Mouse (Mus musculus) embryonic fibroblast, embryonic 13.5 days (primary cell): ENCODE measurements around the gene Tbkbp1. TPM values are rescaled to one million over a fixed set of nuclear protein-coding genes. Genes with fewer than 3 reads are reported as not detected.

Experiments used
- H3K27ac ChIP-seq: 2 replicates; pipeline ENCODE4 v1.5.1; 2012; ENCODE audit warnings: low read length, control low read depth, inconsistent platforms; ENCODE audit not compliant: insufficient read depth
- H3K4me1 ChIP-seq: 2 replicates; pipeline ENCODE4 v1.6.1; 2011; ENCODE audit warnings: low read length; ENCODE audit not compliant: control insufficient read depth, insufficient read depth
- H3K4me3 ChIP-seq: 2 replicates; pipeline ENCODE4 v1.5.1; 2011; ENCODE audit warnings: mild to moderate bottlenecking, control low read depth, low read length; ENCODE audit not compliant: insufficient read depth
- CTCF ChIP-seq: IDR thresholded peaks from 2 replicates; pipeline ENCODE4 v1.5.1; 2011; ENCODE audit warnings: mild to moderate bottlenecking, control low read depth, low read length, moderate library complexity, borderline replicate concordance; ENCODE audit not compliant: insufficient read depth
- POLR2A ChIP-seq: IDR thresholded peaks from 2 replicates; pipeline ENCODE4 v1.6.1; 2011; ENCODE audit warnings: low read depth, mild to moderate bottlenecking, control low read depth, low read length, moderate library complexity
- polyA plus RNA-seq: library from polyadenylated mRNA; stranded (reverse); fragments of >200 nt; gene quantifications from 2 replicates; pipeline ENCODE4 v1.2.4, GENCODE M21; 2011; ENCODE audit warnings: low read depth; ENCODE audit not compliant: missing spikeins, insufficient read length

Tbkbp1 gene
- polyA plus RNA-seq, 1 experiment = 12.1 TPM

GRCm38 (mm10) chr11:97114671-97115601 lies 36.4 kb downstream of the Tbkbp1 start, which contains the start of gene Tbx21:
Gene Tbx21 (minus strand): TSS chr11:97115331.
- Histone ChIP-seq H3K4me1 (no peaks in the 10 kb centered on the region; the same call in 1 of the 2 replicates), H3K4me3 (peak within 1 kb of the TSS; percentile 1; the same call in 1 of the 2 replicates), H3K27ac (no peak within 1 kb of the TSS)
- no peak for TF ChIP-seq CTCF
- TF ChIP-seq POLR2A = no peak

DNA sequence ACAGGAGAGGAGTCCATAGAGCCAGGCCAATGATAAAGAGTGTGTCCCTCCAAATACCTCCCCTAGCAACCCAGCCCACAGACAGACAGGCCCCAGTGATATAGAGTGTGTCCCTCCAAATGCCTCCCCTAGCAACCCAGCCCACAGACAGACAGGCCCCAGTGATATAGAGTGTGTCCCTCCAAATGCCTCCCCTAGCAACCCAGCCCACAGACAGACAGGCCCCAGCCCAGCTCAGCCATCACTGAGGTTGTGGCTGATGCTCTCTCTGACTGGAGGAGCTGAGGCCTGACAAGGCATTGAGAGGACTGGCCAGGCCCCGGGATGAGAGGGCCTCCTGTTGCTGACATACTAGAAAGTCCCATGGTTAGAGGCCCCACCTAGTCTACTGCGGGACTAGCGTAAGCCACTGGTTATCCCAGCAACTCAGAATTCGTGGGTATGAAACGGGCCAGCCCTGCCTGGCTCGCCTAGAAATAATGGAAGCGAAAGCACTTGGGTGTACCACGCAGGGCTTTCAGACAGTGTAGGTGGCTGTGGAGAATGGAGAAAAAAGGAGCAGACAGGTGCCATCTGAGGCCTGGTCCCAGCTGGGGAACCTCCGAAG lies 38.7 kb downstream of the Tbkbp1 start:
- no peak for TF ChIP-seq CTCF
- no peak for TF ChIP-seq POLR2A
- Histone ChIP-seq H3K4me3 (no peak overlapping the region), H3K27ac (no peak overlapping the region), H3K4me1 (no peaks in the 10 kb centered on the region; the same call in 1 of the 2 replicates)

DNA sequence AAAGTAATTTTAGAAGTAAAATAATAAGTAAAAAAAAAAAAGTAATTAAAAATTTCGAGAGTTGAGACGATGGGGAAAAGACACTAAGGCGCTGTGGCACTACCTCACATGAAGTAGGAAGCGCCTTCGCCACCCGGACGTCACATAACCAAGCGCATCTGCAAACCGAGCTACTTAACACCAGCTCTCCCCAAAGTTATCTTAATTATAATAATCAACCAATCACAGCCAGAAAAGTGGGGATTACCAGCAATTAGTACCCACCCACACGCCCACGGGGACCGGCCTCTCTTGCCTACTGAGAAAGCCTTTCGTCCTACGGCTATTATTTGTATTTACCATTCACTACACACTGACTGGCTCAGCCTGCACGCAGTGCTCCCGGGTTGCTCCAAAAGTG lies 42.3 kb downstream of the Tbkbp1 start:
- TF ChIP-seq CTCF (no peak), POLR2A (no peak)
- no peak overlapping the region for H3K27ac ChIP-seq
- H3K4me3 ChIP-seq = no peak overlapping the region
- H3K4me1 ChIP-seq = no peaks in the 10 kb centered on the region

DNA sequence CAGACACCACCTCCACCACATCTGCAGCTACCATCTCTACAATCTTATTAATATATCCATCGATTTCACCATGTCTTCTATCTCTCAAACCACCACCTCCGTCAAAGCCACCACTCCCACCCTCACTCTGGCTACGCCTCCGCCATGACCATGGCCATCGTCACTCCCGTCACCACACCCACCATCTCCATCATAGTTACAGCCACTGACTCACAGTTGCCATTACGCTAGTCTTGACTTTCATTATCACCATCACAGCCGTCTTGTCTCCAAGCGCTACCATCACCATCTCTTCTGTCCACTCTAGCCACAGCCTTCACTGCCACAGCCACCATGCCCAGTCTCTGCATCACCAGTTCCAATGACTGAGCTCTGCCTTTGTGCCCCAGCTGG lies 47.2 kb downstream of the Tbkbp1 start:
- H3K27ac ChIP-seq = no peak overlapping the region
- no peaks in the 10 kb centered on the region for H3K4me1 ChIP-seq
- no peak overlapping the region for H3K4me3 ChIP-seq
- TF ChIP-seq CTCF (no peak), POLR2A (no peak)

DNA sequence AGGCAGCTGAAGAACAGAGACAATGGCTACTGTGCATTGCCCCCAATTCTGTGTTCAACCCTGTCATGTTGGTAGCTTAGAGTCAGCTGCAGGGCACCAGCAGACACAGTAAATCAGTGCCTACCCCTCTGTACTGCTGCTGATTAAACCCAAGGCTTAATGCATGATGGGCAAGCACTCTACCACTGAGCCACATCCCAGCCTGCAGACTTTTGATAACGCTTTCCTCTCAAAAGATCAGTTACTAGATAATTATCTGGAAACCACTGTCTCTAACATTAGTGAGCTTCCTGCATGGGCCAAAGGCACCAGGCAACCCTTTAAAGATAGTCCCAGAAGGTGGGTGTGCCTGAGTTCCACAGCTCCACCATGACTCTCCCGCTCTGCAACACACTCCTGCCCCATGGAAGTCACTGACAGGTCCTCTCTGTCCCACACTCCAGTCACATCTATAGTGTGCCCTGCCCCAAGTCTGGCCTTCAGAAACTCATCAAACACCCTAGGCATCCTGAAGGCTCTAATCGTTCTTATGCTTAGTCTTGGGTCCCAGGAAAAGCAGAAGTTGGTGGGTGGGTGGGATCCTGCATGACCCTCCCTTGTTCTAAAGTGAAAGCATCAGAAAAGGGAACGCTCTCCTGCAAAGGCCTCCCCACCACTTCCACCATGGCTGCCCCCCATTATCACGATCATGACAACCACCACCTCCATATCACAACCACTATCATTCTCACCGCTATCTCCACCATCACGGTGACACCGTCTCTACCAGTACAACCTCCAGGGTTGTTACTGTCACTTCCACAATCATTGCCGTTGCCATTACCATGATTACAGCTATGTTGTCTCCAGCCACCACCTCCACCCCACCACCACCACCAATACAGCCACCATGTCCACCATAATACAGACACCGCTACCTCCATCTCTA lies 47.9 kb downstream of the Tbkbp1 start:
- Histone ChIP-seq H3K27ac (no peak overlapping the region), H3K4me1 (no peaks in the 10 kb centered on the region), H3K4me3 (no peak overlapping the region)
- TF ChIP-seq CTCF (no peak), POLR2A (no peak)

- H3K4me3 ChIP-seq = no peak overlapping the region
Measured at GRCm38 (mm10) chr11:97101722-97102121, 49.6 kb downstream of the Tbkbp1 start.

GRCm38 (mm10) chr11:97098791-97099190 lies 52.5 kb downstream of the Tbkbp1 start:
- Histone ChIP-seq H3K4me1 (no peaks in the 10 kb centered on the region), H3K4me3 (no peak overlapping the region), H3K27ac (no peak overlapping the region)
- no peak for TF ChIP-seq POLR2A

More at GRCm38 (mm10) chr11:97101722-97102121, 49.6 kb downstream of the Tbkbp1 start:
- Histone ChIP-seq H3K27ac (no peak overlapping the region), H3K4me1 (no peaks in the 10 kb centered on the region)
- no peak for TF ChIP-seq POLR2A
- peak; percentile 39; the same call in 1 of the 2 replicates for TF ChIP-seq CTCF

DNA sequence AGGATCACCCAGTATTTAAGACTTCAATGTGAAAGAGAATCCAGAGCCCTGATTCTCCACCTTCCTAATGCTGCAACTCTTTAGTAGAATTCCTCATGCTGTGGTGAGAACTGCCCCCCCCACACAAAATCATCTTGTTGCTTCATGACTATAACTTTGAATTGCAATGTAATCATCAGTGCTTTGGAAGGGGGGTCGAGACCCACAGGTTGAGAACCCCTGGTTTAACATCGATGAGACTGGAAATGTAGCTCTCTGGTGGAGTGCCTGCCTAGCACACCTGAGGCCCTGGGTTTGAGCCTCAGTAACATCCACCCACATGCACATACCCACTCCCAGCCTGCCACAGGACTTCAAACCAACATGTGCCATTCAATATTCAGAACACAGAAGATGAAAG lies 56.7 kb downstream of the Tbkbp1 start:
- no peaks in the 10 kb centered on the region for H3K4me1 ChIP-seq
- TF ChIP-seq CTCF (no peak), POLR2A (no peak)
- no peak overlapping the region for H3K4me3 ChIP-seq
- H3K27ac ChIP-seq = no peak overlapping the region

DNA sequence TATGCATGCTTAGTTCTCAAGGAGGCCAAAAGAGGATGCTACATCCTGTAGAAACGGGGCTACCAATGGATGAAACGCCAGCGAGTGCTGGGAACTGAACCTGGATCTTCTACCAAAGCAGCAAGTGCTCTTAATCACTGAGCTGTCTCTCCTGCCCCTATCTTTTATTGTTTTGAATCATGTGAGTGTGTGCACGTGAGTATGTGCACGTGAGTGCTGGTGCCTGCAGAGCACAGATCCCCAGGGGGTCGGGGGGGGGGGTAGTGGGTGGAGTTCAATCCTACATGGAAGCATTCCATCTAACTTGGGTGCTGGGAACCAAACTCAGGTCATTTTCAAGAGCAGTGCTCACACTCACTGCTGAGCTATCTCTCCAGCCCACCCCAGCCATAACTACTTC lies 64.9 kb downstream of the Tbkbp1 start:
- Histone ChIP-seq H3K4me3 (no peak overlapping the region), H3K4me1 (peaks cover 9% of the 10 kb centered on the region; the same call in 1 of the 2 replicates), H3K27ac (no peak overlapping the region)
- TF ChIP-seq POLR2A (no peak), CTCF (no peak)

Other genes with a start within 250 kb of the Tbkbp1 start
- 47.6 and 55.7 TPM in 2 replicates for gene Cdk5rap3, start 235.0 kb downstream of the Tbkbp1 start, polyA plus RNA-seq
- not detected in 2 replicates for gene Prr15l, start 223.4 kb downstream of the Tbkbp1 start, polyA plus RNA-seq
- 6.8 and 8.3 TPM in 2 replicates for gene Pnpo, start 207.5 kb downstream of the Tbkbp1 start, polyA plus RNA-seq
- gene Sp2, start 168.5 kb downstream of the Tbkbp1 start, polyA plus RNA-seq = 11.9 and 12.3 TPM in 2 replicates
- 0.33 and 0.35 TPM in 2 replicates for gene Sp6, start 138.1 kb downstream of the Tbkbp1 start, polyA plus RNA-seq
- gene Scrn2, start 121.6 kb downstream of the Tbkbp1 start, polyA plus RNA-seq = 6.9 and 9.7 TPM in 2 replicates
- gene Lrrc46, start 110.1 kb downstream of the Tbkbp1 start, polyA plus RNA-seq = 0.65 and 0.87 TPM in 2 replicates
- gene Mrpl10, start 109.9 kb downstream of the Tbkbp1 start, polyA plus RNA-seq = 62.8 and 64.8 TPM in 2 replicates
- gene Osbpl7, start 100.9 kb downstream of the Tbkbp1 start, polyA plus RNA-seq = 7.3 and 9.7 TPM in 2 replicates
- not detected in 2 replicates for gene Tbx21, start 36.2 kb downstream of the Tbkbp1 start, polyA plus RNA-seq
- gene Kpnb1, start 36.4 kb upstream of the Tbkbp1 start, polyA plus RNA-seq = 272 and 280 TPM in 2 replicates
- gene Npepps, start 129.1 kb upstream of the Tbkbp1 start, polyA plus RNA-seq = 137 and 148 TPM in 2 replicates
- 29.2 and 32.4 TPM in 2 replicates for gene Mrpl45, start 164.2 kb upstream of the Tbkbp1 start, polyA plus RNA-seq
- gene Gpr179, start 200.6 kb upstream of the Tbkbp1 start, polyA plus RNA-seq = not detected in 2 replicates
- gene Socs7, start 211.1 kb upstream of the Tbkbp1 start, polyA plus RNA-seq = 10.0 and 10.6 TPM in 2 replicates